Mouse (Mus musculus) cortical plate, adult 2 months (tissue): ENCODE data around the gene Kiss1. TPM values are rescaled to one million over a fixed set of nuclear protein-coding genes. Genes with fewer than 3 reads are reported as not detected.

Experiments used
- H3K27ac ChIP-seq: fragments of 200-500 bp; 2 replicates; pipeline ENCODE4 v1.5.1; 2012; ENCODE audit warnings: low read length, control low read depth, inconsistent platforms; ENCODE audit not compliant: insufficient read depth
- H3K4me1 ChIP-seq: fragments of 200-500 bp; 2 replicates; pipeline ENCODE4 v1.6.1; 2011; ENCODE audit warnings: low read length; ENCODE audit not compliant: control insufficient read depth, insufficient read depth
- H3K4me3 ChIP-seq: fragments of 200-500 bp; 2 replicates; pipeline ENCODE4 v1.5.1; 2011; ENCODE audit warnings: mild to moderate bottlenecking, low read length, control low read depth; ENCODE audit not compliant: insufficient read depth
- CTCF ChIP-seq: fragments of 200-500 bp; IDR thresholded peaks from 2 replicates; pipeline ENCODE4 v1.5.1; 2011; ENCODE audit warnings: mild to moderate bottlenecking, control low read depth, low read length; ENCODE audit not compliant: insufficient read depth; ENCODE audit errors: extremely low read depth
- POLR2A ChIP-seq: fragments of 200-500 bp; IDR thresholded peaks from 2 replicates; pipeline ENCODE4 v1.6.1; 2011; ENCODE audit warnings: mild to moderate bottlenecking, low read length, control low read depth; ENCODE audit not compliant: insufficient read depth; ENCODE audit errors: extremely low read depth
- polyA plus RNA-seq: library from polyadenylated mRNA; depleted of rRNA; stranded (reverse); fragments of >200 nt; gene quantifications from 2 replicates; pipeline ENCODE4 v1.2.3, GENCODE M21; 2012

The Kiss1 gene
- polyA plus RNA-seq, 1 experiment: not detected

GRCm38 (mm10) chr1:133353371-133353809 lies 31.7 kb downstream of the Kiss1 start:
- no peaks in the 10 kb centered on the region for H3K4me1 ChIP-seq
- TF ChIP-seq CTCF (peak; percentile 100), POLR2A (no peak)
- no peak overlapping the region for H3K27ac ChIP-seq
- no peak overlapping the region for H3K4me3 ChIP-seq

GRCm38 (mm10) chr1:133355469-133355868 lies 33.8 kb downstream of the Kiss1 start:
- Histone ChIP-seq H3K27ac (no peak overlapping the region), H3K4me3 (no peak overlapping the region), H3K4me1 (no peaks in the 10 kb centered on the region)
- TF ChIP-seq POLR2A: no peak
- TF ChIP-seq CTCF: no peak

- no peak for TF ChIP-seq CTCF
- TF ChIP-seq POLR2A: no peak
- no peak overlapping the region for H3K4me3 ChIP-seq
- no peak overlapping the region for H3K27ac ChIP-seq
- no peaks in the 10 kb centered on the region for H3K4me1 ChIP-seq
These were observed 34.2 kb downstream of the Kiss1 start for GRCm38 (mm10) chr1:133355912-133356311.

GRCm38 (mm10) chr1:133356330-133356729 lies 34.7 kb downstream of the Kiss1 start:
- TF ChIP-seq CTCF (no peak), POLR2A (no peak)
- Histone ChIP-seq H3K4me1 (no peaks in the 10 kb centered on the region), H3K4me3 (no peak overlapping the region), H3K27ac (no peak overlapping the region)

GRCm38 (mm10) chr1:133361006-133361405 lies 39.3 kb downstream of the Kiss1 start:
- Histone ChIP-seq H3K4me1 (no peaks in the 10 kb centered on the region), H3K4me3 (no peak overlapping the region), H3K27ac (no peak overlapping the region)
- TF ChIP-seq POLR2A (no peak), CTCF (no peak)

GRCm38 (mm10) chr1:133362103-133362502 lies 40.4 kb downstream of the Kiss1 start:
- TF ChIP-seq CTCF (no peak), POLR2A (no peak)
- Histone ChIP-seq H3K4me3 (no peak overlapping the region), H3K4me1 (no peaks in the 10 kb centered on the region), H3K27ac (no peak overlapping the region)

- Histone ChIP-seq H3K4me3 (peak within 1 kb of the TSS; percentile 56), H3K27ac (no peak within 1 kb of the TSS), H3K4me1 (peaks cover 2% of the 10 kb centered on the region)
- no peak for TF ChIP-seq CTCF
- no peak for TF ChIP-seq POLR2A
These were observed 41.8 kb downstream of the Kiss1 start, which contains the start of gene Etnk2 for GRCm38 (mm10) chr1:133363276-133364021. Gene Etnk2, plus strand, starts transcription at chr1:133363572.

GRCm38 (mm10) chr1:133364022-133364630 lies 42.5 kb downstream of the Kiss1 start:
- H3K4me1 ChIP-seq: peaks cover 6% of the 10 kb centered on the region
- H3K27ac ChIP-seq: no peak overlapping the region
- TF ChIP-seq POLR2A (no peak), CTCF (no peak)
- peak overlapping the region; percentile 56 for H3K4me3 ChIP-seq

GRCm38 (mm10) chr1:133364890-133365289 lies 43.2 kb downstream of the Kiss1 start:
- TF ChIP-seq CTCF (no peak), POLR2A (no peak)
- H3K27ac ChIP-seq: no peak overlapping the region
- peaks cover 6% of the 10 kb centered on the region for H3K4me1 ChIP-seq
- no peak overlapping the region for H3K4me3 ChIP-seq
